Mouse (Mus musculus) layer of hippocampus, postnatal 25 days (tissue): ENCODE results near the gene Cabp2. TPM values are rescaled to one million over a fixed set of nuclear protein-coding genes. Genes with fewer than 3 reads are reported as not detected.
"Not testable (repeated sequence)": the region's sequence is repeated elsewhere in the genome, so short reads cannot be mapped to it uniquely, and the experiment has no call there.

Experiments used
- DNase-seq, 2 experiments: peaks; one replicate each; pipeline ENCODE4 v3.0.0; 2022; ENCODE audit warnings: mixed read lengths in 2 of 2, low spot score in 1 of 2; ENCODE audit errors: extremely low spot score in 1 of 2
- total RNA-seq, 2 experiments: library from RNA; stranded (reverse); gene quantifications; 2 replicates each; pipeline ENCODE4 v1.2.3; 2021

Cabp2 gene
- total RNA-seq, 2 experiments from 2014 or later: not detected

DNA sequence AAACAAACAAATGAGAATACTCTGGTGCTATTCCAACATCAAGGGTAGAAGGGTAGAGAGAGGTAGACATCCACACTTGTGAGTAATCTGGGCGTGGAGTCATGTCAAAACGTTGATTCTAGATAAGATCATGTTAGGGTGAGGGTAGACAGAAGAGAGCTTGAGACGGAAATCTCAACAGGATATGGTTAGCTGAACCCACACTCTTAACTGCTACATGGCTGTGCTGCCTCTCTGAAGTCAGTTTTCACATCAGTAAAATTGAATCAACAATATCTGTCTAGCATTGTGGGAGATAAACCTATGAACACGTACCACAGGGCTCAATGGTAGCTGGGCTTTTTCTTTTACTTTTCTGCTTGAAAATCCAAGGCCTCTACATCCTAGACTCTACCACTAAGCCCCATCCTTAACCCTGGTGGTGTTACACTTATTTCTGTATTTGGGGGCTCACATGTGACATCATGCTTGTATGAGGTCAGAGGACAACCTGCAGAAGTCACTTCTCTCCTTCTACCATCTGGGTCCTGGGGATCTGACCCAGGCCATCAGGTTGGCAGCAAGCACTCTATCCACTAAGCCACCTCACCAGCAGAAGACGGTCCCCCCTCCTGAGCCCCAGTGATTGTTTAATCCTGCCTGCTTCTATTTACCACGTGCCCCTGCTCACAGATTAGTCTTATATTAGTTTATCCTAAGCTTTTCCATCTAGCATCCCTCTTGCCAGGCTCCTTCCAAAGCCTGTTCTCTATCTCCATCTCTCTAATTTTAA is 38.5 kb downstream of the Cabp2 start:
- no peak for DNase-seq

DNA sequence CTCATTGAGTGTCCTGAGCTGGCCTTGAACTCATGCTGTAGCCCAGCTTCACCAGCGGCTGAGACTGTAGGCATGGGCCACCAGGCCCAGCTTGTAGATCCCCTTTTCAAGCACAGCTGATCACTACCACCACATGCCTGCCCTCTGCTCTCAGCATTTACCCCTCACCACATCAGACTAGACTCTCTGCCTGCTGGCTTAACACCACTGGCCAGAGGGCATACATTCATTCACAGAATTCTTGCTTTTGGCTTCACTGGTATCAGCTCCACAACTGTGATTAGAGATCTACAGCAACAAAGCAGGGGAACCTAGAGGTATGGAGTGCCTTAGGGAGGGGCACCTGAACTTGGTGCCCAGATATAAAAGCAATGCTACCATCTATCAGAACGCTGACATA is 39.1 kb downstream of the Cabp2 start:
- DNase-seq: no peak

DNA sequence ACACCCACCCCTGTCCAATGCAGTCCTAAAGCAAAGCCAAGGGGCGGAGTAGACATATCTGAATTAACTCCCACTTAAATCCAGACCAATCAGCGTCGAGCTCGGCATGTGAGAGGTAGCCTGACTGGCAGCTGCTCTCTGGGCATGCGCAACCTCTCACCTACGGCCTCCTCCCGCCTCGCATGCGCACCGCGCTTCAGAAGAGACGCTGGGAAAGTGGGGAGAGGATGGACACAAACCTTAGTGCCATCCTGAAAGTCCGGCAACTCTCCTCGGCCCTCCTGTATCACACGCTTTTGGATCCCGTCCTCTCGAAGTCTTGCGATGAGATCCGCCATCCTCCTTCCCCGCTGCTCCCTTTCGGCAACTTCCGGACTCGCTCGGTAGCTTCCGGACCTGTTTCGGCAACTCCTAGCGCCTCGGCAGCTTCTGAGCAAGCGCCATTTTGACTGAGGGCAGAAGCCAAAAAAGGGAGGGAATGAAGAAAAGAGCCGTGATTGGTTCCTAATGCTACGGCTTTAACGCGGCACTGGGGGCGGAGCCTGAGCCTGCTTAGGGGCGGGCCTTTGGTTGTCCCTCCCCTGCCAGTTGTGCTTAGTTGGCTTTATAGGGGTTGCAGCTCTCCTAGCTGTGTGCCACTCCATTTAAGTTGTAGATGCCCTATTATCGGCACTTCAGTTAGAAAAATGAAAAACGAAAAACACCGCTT is 39.9 kb downstream of the Cabp2 start:
- peak; percentile 96 to 98 for DNase-seq

DNA sequence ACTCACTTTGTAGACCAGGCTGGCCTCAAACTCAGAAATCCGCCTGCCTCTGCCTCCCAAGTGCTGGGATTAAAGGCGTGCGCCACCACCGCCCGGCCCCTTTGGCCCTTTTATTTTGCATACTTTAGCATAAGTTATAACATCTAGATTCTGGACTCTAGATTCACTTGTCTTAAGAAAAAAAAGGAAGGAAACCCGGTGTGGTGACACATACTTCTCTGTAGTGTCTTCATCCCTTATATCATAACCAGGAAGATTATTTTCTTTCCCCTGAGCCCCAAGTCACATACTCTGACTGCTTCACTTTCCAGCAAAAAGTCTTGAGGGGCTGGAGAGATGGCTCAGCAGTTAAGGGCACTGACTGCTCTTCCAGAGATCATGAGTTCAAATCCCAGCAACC is 40.5 kb downstream of the Cabp2 start:
- DNase-seq: not testable (repeated sequence)

DNA sequence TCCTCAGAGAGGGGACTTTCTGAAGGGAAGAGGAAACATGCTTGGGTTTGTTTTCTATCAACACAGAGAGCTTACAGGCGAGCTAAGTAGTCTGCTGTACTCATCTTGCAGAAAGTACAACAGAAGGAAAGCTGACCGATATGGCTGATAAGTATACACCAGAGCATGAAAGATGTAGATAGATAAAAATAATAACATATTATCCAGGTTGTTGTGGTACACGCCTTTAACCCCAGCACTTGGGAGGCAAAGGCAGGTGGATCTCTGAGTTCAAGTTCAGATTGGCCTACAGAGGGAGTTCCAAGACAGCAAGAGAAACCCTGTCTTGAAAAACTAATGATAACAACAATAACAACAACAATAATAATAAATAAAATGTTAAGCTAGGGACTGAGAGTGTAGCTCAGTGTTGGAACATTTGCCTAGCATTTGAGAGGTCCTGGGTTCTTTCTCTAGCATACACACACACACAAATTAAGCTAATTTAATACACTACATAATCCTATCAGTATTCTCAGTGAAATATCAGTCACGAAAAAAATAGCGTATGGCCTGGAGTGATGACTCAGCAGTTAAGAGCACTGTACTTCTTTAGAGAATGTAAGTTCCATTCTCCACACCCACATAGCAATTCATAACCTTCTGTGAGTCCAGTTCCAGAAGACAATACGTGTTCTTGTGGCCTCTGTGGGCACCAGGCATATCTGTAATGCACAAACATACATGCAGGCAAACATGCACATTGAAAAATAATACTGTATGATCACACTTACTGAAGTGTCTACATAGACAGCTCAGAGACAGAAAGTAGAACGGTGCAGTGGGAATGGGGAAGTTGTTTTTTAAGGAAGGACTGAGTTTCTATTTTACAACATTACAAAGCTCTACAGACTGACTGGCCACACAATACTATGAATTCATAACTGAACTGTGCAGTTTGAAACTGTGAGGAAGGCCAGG is 41.3 kb downstream of the Cabp2 start:
- no peak for DNase-seq

DNA sequence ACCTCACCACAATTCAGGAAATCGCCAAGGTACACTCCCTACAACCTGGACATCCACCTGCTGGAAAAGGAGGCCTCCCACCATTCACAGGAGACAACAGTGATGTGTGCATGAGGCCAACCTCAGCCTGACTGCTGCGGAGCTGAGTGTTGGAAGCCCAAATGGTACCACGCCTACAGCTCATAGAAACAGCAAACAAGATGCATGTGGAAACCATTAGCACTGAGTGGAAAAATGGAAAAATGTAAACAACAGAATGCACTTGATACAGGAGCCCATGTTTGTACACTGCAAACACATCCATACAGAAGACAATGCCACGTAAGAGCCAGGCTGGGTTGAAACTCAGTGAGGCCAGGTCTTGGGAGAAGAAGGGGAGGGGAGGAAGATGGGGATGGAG is 43.1 kb downstream of the Cabp2 start:
- no peak for DNase-seq

DNA sequence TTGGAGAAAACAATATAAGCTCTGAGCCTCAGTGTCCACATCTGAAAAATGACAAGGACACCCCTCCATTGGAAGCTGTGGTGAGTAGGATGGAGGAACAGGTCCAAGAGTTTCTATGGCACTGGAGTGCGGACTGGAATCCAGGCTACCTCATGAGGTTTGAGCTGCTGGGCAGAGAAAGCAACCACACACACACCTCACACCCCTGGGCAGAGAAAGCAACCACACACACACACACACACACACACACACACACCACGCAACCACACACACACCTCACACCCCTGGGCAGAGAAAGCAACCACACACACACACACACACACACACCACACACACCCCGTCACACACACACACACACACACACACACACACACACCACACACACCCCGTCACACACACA is 43.9 kb downstream of the Cabp2 start:
- peak in 1 of 2 experiments; percentile 23 for DNase-seq

DNA sequence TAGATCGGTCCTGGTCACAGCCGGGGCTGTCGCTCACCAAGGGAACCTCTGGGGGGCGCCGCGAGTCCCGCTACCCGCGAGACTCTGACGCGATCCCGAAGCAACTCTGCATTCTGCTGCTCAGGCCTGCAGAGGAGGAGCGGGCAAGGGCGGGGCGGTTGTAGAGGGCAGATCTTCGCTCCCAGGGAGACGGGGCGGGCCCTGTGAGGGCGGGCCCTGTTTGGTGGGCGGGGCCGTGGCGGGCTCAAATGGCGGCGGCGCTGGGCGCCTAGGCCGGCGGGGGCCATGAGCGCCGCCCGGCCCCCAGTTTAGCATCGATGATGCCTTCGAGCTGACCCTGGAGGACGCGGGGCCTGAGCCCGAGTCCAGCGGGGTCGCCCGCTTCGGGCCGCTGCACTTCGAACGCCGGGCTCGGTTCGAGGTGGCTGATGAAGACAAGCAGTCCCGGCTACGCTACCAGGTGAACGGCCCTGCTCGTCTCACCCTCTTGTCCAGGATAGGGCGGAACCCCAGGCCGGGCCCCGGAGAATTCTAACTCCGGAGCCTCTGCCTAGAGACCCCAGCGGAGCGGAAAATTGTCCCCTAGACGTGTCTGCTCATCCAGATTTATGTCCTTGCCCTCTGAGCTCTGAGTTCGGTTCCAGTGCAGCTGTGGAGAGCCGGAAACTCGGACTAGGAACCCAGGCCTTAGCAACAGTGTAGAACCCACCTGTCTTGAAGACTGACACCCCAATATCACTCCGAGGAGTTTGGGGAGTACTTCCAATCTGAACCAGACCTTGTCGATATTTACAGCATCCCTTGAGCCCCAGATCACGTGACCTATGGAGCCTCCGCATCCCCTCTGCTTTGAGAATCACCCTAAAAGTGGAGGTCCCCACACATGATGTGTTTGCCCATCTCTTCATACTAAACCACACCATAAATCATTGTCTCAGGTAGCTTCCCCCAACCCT is 44.6 kb downstream of the Cabp2 start, which contains the start of gene Aip:
TSS of gene Aip (minus strand) at position 118 of the 956 bp plus-strand sequence.
- peak; percentile 92 for DNase-seq

DNA sequence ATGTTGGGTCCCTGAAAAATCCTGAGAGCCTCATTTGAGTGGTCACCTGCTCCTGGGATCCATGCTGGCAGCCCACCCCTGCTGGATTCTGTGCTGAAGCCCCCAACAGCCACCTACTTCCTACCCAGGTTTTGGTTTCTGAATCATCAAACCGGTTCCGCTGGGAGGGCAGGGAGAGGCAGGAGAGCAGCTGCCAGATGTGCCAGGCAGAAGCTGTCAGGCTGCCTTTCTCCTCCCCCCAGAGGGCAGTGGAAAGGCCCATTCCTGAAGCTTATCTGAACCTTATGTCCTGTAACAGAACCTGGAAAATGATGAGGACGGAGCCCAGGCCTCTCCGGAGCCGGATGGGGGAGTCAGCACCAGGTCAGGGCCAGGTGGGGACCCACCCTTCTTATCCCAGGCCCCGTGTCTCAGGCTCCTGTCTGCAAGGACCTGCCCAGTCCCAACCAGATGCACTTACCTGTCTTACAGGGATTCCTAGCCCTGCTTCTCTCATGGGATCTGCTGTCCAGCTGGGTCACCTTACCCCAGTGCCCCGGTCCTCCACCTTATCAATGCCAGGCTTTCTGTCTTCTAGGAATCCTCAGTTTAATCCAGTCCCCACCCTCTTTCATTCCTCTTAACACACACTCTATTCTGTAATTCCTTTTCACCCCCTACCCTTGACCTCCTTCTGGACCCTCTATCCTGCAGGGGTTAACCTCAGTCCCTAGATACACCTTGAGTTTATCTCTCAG is 45.5 kb downstream of the Cabp2 start:
- no peak for DNase-seq

DNA sequence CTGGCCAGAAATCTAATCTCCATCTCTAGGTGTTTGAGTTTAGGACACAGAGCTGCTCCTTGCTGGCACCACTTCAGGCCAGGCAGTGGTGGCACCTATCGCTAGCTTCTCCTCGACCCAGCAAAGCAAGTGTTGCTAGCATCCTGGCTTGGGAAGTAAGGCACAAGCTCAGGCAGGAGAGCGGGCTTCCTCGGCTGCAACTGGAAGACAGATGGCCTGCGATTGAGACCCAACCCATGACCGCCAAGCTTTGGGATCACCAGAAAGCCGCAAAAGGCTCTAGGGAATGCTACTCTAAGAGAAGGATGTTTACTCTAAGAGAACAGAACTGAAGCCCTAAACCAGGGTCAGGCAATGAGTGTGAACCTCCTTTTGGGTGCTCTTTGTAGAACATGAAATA is 48.1 kb downstream of the Cabp2 start:
- no peak for DNase-seq

DNA sequence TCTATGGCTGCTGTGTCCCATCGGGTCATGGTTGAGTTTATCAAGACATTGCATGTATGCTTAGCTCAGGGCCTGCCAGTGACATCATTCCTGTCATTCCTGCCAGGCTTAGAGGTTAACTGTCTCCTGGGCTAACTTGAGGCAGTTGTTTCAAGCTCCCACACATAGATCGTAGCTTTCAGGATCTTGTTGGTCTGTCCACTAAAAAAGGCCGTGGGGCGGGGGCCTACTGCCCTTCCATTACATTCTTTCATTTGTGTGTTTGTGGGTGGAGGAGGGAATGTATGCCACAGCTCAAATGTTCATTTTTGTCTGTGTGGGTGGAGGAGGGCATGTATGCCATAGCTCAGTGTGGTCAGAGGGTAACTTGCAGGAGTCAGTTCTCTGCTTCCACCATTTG is 48.7 kb downstream of the Cabp2 start:
- no peak for DNase-seq

DNA sequence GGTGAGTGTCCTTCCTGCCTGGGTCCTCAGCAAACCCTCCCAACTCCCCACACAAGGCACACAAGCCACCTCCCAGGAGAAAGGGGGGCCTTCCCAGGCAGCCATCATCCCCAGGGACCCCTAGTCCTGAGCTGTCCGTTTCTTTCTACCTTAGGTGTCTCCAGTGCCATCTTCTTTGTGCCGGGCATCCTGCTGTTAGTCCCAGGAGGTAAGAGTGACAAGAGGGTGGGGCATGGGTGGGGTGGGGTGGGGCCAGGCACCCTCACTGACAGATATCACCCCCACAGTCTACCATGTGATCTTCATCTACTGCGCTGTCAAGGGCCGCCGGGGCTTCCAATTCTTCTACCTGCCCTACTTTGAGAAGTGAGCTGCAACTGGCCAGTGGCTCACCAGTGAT is 49.7 kb downstream of the Cabp2 start:
- no peak for DNase-seq

DNA sequence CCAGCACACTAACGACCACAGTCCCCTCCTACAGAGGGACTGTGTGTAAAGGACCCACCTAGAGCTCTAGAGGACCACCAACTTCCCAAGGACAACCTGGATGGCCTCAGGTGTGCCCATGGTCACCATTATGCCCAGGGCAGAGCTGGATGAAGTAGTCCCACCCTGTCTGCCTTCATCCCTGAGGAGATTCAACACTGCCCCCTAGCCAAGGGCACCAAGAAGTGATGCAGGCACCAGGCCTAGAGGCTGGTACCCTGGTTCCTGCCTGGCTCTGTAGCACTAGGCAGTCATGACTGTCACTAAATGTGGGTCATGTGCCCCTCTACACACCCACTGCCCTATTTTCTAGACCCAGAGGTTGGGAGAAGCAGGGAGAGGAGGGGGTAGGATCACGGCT is 50.4 kb downstream of the Cabp2 start:
- no peak for DNase-seq

DNA sequence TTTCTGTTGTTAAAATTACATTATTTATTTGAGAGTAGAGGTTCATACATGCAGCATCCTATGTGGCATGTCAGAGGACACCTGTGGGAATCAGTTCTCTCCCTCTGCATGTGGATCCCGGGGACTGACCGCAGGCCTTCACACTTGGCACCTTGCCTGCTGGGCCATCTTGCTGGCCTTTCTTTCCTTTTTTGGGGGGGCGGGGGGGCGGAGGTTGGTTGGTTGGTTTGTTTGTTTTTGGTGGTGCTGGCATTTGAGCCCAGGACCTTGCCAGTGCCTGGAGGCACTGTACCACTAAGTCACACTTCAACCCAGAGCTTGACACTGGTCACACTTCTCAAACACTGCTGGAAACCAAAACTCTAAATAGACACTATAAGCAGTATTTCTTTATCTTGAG is 53.0 kb downstream of the Cabp2 start:
- no peak for DNase-seq

DNA sequence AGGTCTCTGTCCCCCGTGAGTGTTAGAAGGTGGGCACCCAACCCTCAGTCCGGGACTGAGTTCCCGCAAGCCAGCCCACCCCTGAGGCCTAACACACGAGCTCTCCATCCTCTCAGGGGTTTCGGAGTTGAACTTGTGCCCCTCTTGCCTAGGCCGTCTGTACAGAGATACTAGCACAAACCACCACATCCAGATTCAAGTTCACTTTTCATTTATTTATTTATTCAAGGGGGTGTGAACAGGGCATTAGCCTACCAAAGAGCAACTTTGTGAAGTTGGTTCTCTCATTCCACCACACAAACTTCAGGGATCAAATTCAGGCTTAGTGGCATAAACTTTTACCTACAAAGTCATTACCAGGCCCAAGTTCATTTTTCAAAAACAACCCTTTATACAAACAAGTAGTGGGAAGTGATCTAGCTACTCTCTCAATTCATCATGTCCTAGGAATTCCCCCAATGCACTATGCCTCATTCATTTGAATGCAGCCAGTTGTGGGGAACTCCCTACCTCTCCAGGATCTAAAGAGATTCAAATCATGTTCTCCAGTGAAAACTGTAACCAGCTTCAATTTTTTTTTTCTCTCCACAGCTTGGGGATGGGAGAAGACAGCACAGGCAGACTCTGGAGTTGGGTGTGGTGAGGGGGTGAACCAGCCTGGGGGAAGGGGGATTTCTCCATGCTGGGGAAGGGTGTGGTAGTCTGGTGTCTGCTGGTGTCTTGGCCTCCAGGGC is 54.0 kb downstream of the Cabp2 start:
- DNase-seq: not testable (repeated sequence)

DNA sequence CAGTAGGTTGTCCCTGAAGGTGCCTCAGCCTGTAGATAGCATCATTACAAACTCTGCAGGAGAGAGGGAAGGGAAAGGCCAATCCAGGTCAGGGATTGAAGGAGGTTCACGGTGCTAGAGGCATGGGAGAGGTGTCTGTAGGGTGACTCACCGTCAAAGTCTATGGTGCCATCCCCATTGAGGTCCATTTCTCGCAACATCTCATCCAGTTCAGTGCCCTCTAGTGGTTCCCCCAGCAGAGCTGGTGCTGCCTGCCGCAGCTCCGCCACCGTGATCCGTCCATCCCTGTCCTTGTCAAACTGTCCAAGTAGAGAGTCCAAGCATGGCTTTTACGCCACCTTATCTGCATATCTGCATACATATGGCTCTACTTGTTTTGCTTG is 54.6 kb downstream of the Cabp2 start:
- DNase-seq: not testable (repeated sequence)

DNA sequence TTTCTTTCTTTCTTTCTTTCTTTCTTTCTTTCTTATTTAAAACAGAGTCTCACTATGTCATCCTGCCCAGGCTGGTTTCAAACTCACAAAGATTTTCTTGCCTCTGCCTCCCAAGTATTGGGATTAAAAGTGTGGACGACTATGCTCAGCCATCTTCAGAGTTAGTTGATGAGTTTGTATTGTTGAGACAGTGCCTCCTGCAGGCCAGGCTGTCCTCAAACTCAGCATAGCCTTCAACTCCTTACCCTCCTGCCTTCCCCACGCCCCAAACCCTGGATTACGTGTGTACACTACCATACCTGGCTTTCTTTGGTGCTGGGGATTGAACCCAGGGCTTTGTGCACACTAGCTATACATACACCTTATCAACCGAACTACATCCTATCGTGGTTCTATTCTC is 55.1 kb downstream of the Cabp2 start:
- DNase-seq: no peak
